Mouse (Mus musculus): ENCODE measurements around the gene Etv6. TPM values are rescaled to one million over a fixed set of nuclear protein-coding genes. Genes with fewer than 3 reads are reported as not detected.

Gene Etv6
- total RNA-seq, 4 experiments from 2014 or later, result 13.3 to 16.1 (median 15.1) TPM

DNA sequence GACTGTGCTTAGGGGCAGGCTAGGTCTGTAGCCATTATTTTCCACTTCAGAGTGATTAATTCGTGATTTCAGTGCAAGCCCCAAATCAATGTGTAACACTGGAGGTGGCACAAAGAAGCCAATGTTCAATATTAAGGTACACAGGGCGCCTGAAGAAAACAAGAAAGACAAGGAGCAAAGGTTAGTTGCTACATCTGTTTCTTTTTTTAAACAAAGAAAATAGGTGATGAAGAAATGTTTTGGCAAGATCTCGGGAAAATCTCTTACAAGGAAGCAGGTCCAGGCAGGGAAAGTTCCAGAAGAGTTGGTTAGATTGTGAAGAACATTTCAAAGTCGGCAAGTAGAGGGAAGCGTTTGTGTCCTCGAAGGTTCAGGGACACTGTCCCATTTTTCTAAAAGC, 39.5 kb downstream of the Etv6 start:
- no peak for DNase-seq (ENCODE audit: low spot score in 2 of 2)

DNA sequence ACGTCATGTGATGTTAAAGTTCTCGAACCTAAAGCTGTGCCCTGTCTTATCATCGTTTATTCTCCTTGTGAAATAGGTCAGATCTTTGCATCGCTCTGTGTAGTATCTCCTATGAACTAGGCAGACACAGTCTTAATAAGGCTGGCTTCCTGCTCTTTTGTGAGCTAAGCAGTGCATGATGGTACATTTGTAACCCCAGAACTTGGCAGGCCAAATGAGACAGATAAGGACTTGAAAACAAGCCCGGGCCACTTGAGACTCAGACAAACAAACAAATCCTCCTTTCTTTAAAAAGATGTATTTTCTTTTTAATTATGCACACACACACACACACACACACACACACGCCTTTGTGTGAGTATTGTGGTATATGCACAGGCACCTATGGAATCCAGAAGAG, 42.5 kb downstream of the Etv6 start:
- DNase-seq (ENCODE audit: low spot score in 2 of 2), result no peak

DNA sequence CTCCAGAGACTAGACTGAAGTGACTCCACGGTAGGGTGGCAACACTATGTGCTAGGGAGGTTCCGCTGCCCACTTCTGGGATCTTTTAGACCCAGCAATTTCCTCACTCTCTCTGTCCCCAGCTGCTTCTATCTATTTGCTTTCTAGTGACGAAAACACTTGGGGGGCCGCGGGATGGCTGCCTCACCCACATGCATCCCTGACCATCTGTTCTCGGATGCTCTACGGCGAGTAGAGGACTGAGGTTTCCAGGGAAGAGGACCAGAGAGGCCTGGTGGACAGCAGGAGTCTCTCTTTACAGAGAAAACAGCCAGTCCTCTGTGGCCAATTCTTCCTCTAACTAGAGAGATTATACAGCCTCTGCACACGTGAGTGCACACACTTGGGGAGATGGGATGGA, 43.6 kb downstream of the Etv6 start:
- peak in 1 of 2 experiments; percentile 67 for DNase-seq (ENCODE audit: low spot score in 2 of 2)

DNA sequence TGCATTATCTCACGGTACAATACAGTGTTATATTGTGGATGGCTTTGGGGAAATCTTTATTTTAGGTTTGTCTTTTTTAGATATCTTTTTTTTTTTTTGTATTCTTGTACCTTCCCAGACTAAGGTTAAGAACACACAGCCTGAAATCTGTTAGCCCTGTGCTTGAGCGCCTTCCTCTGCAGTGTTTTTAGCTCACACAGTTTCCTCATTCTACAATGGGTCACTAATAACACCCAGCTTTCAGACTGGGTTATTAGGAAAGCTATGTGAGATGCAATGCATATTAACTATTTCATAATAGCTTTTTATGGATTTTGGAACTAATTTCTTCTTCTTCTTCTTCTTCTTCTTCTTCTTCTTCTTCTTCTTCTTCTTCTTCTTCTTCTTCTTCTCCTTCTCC, 44.1 kb downstream of the Etv6 start:
- DNase-seq (ENCODE audit: low spot score in 2 of 2), result no peak

DNA sequence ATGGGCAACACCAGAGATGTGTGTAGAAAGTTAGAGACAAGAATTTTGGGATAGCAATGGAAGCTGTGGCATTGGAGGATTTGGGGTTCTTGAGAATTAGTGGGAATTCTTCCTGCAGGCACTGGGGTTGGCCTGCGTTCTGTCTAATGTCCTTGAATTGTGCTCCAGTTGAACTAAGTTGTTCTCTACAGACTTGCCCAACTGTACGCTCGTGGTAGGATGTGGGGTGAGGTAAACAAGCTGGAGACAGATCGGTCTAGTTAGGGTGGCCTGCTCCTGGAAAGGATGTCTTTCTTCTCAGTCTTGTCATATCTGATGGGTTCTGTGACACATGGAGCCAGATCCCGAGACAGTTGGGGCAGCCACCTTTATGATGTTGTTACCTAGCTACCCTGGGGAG, 45.4 kb downstream of the Etv6 start:
- no peak for DNase-seq (ENCODE audit: low spot score in 2 of 2)

DNA sequence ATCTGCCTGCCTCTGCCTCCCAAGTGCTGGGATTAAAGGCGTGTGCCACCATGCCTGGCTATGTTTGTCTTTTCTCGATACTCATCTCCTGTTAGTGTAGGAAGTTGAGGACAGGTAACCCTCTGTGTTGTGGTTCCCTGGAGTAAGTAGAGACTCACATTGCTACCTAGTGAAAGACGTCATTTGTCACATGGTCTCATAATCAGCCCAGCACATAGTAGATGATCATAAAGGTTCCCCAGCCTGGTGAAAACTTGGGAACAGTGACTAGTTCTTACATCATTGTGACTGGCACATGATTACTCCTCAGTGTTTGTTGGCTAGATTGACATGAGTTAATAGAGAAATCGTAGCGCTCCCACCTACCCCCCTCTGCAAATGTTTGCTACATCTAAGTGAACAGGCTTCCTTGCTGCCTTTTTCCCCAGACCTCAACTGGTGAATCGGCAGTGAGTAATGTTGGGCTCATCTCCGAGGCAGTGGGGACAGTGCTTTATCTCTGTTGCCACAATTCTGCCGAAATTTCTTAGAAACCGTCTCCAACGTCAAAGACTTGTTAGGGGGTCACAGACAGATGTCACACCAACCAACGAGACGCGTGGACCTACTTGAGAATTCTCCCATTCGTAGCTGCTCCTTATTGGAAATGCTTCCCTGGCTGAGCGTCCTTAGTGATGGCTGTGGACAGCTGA, 46.9 kb downstream of the Etv6 start:
- DNase-seq (ENCODE audit: low spot score in 2 of 2), result no peak

DNA sequence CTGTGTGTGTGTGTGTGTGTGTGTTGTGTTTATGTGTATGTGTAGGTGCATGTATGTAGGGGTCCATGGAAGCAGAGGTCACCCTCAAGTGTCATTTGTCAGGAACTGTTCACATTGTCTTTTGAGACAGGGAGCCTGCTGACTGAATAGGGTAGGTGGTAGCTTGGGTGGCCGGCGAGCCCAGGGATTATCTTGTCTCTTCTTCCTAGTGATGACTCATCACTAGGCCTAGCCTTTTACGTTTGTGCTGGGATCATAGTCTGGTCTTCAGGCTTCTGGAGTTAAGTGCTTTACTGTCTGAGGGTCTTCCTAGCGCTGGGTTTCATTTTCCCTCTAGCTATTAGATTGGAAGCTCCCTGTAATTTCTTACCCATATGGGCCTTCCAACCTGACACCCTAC, 47.9 kb downstream of the Etv6 start:
- DNase-seq (ENCODE audit: low spot score in 2 of 2), result no peak

DNA sequence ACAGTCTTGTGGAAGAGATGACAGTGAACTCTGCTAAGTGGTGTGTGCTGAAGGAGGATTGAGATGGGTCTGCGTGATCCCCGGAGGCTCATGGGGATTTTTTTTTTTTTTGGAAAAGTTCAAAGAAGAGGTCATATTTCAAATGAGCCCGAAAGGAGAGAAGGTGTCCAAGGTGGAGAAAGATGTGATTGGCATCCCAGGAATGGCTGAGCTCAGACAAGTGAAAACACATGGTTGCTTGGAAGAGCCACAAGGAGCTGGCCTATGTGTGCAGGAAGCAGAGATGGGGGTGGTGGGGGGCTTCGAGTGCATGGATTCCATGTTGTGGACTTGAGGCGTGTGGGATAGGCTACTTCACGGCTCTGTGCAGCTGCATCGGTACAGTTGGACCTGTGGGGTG, 50.9 kb downstream of the Etv6 start:
- DNase-seq (ENCODE audit: low spot score in 2 of 2), result no peak

DNA sequence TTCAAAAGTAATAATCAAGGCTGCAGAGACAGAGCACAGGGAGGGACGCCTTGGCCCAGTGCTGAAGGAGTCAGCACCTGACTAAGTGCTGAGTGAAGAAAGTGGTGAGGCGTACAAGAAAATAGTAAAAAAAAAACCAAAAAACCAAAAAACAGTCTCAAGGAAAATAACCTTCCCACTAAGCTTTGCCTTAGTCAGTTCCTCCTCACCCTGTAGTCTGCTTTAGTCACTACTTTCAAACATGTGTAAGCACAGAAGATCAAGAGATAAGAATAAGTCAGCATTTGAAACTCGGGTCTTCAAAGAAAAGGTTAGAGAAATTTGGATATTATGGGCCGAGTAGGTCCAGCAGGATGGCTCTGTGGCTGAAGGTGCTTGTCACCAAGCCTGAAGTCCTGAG, 52.2 kb downstream of the Etv6 start:
- DNase-seq (ENCODE audit: low spot score in 2 of 2), result no peak

DNA sequence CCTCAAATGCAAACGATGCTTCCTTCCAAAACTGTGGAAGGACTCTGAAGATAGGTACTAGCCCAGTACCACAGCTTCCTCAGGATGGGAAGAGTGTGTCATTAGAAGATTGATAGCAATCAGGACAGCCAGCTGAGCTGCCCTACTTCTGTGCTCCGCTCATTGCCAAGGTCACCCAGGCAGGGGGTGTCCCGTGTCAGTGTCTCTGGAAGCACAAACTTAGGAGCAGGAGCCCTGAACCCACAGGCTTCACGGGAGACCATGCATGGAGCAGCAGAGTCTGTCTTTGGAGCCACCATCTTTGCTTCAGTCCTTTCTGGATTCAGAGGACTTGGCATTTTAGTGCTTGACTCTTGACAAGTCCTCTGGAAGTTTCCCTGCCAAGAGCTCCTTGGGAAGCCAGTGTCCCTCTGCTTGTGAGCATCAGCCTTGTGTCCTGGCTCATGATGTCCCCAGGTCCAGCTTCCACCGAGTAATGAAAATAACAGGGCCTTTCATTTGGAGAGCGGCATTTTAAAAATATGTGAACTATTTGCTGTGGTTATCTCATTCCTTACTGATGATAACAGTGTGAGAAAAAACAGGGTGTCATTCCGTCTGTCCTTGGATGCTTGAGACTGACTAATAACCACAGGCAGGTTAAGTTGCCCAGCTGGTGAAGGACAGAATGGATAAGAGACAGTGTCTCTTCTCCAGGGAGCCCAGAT, 54.3 kb downstream of the Etv6 start:
- DNase-seq (ENCODE audit: low spot score in 2 of 2), result no peak

DNA sequence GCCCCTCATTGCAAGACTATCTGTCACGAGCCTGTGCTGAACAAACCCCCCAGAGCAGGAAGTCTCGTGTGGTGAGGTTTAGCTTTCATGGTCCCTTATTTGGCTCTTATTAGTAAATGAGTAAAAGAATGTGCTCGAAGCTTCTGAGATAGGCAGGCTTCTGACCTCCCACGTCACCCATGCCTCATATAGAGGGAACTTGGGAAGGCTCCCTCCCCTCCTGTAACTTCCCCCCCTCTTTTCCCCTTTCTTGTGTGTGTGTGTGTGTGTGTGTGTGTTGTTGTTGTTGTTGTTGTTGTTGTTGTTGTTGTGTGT, 54.8 kb downstream of the Etv6 start:
- no peak for DNase-seq (ENCODE audit: low spot score in 2 of 2)

DNA sequence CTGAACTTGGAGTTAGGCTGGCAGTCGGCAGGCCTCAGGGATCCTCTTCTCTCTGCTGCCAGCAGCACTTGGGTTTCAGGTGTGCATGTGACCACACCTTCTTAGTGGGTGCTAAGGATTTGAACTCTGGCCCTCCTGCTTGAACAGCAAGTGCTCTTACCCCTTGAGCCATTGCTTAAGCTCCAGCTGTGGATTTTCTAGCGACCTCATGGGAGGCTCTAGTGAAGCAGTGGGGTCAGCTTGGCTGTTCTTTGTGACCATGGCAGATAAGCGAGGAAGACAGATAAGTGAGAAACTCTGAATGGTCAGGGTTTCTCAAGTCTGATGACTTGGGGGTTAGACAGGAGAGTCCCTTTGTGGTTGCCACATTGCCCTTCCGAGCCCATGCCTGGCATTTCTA, 55.4 kb downstream of the Etv6 start:
- no peak for DNase-seq (ENCODE audit: low spot score in 2 of 2)

DNA sequence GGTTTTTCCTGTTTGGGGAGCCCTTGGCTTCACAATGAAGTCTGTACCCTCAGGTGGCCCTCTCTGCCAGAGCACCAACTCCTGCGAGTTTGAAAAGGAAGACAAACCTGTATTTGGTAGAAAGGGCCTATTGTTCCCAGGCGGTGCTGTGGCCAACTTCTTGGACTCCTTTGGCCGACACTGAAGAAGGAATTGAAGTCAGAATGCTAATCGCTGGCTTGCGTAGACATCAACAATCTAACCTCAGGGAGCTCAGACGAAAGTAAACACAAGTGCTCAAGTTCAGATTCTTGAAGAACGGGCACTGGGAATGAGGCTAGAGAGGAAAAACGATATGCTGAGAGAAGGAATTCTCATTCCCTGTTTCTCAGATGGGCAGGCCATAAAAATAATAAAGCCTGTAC, 55.9 kb downstream of the Etv6 start:
- DNase-seq (ENCODE audit: low spot score in 2 of 2), result no peak

DNA sequence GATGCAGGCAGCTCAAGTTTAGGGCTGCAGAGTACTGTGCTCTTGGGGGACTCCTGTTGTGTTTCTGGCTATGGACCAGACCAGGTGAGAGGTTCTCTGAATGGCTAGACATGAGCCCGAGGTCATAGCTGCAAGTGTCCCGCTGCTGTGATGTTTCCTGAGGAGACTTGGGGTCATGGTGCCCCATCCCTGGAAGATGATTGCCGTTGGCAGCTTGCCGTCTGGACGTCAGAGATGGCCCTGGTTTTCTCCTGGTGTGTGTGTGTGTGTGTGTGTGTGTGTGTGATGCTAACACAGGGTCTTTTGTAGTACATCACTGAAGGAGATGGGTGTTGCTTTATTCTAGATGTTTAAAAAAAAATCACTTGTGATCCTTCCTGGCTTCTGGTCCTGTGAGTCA, 58.6 kb downstream of the Etv6 start:
- no peak for DNase-seq (ENCODE audit: low spot score in 2 of 2)

DNA sequence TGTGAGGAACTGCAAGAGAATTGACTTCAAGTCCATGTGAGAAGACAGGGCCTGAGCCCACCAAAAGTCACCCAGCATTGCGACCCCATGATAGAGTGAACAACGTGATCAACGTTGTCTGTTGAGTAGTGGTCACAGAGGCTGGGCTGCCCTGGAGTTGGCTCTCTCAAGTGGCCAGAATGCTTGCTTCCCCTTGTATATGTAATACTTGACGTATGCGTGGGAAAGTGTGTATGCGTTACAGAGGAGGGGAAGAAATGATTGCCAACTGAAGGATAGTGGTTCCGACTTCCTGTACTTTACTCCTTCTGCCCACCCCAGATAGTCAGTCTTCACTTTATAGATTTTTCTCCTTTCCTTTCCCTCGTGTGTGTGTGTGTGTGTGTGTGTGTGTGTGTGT, 59.1 kb downstream of the Etv6 start:
- no peak for DNase-seq (ENCODE audit: low spot score in 2 of 2)

DNA sequence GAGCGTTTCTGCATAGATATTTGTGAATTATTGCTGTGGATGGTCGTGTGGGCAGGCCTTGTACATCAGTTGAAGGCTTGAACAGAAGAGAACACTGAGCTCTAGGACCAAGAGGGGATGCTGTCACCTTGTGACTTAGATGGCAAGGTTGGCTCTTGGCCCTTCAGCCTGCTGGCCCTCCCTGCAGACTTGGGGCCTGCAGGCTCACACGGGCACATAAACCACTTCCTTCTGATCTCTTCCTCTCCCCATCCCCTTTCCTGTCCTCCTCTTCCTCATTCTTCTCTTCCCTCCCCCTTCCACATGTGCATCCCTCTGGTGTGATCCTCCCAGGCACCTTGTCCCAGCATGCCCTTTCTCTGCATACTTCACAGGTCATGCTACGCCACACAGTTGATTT, 60.1 kb downstream of the Etv6 start:
- DNase-seq (ENCODE audit: low spot score in 2 of 2), result no peak

DNA sequence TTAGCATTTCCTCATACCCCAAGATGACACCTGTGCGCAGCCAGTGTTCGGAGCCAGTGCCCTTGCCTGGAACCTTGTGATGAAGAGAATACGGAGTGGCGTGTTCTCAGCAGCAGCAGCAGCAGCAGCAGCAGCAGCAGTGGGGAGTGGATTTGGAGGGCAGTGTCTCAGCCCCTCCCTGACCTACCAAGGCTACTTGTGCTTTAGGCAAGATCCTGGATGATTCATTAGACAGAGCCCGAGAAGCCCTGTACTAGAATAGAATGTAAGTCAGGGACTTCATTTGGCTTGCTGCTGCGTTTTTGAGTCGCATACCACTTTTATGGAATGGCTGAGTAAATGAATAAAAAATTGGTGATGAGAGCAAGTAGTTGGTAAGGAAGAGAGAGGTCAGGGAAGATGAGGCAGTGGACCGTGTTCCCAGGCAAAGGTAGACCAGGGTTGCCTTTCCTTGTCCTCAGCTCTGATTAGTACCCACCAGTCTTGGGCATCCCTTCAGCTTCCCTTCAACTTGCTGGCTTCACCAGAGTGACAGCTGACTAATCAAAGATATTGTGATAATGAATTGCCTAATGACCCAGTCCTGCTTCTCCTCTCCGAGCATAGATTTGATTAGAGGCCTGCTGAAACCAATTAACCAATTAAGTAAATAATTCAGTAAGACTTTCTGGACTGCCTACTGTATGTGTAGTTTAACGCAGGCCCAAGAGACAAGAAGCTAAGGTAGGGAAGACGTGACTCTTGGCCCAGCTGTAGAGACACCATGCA, 64.7 kb downstream of the Etv6 start:
- DNase-seq (ENCODE audit: low spot score in 2 of 2), result no peak

DNA sequence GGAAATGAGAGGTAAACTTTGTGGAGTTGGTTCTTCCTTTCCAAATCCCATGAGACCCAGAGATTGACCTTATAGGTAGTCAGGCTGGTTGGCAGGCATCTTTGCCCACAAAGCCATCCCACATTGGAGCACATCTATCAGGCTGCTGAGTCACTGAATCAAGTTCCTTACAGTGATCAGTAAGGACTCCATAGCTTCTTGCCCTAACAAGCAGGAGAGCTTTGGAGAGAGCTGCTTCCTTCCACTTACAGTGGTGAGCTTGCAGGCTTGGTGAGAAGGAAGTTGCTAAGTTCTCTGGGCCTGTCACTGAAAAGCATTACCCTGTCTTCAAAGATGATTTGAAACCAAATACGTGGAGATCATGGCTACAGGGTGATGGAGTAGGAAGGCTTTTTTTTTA, 66.9 kb downstream of the Etv6 start:
- DNase-seq (ENCODE audit: low spot score in 2 of 2), result no peak

DNA sequence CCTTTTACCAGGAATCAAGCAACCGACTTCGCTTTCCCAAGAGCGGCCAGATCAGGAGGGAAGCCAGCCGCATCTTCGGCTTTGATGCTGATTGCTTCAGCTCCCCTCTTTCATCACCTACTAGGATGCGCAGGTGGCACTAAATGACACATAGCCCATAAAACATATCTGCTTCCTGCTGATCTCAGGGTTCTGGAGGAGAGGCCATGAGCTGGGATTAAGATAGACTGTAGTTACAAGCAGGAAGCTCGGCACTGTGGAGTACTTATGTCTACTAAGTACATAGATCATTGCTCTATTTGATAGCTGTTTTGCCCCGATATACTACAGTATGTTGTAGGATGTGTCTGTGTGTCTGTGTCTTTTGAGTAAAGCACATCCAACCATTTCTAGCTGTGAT, 68.0 kb downstream of the Etv6 start:
- DNase-seq (ENCODE audit: low spot score in 2 of 2), result no peak

DNA sequence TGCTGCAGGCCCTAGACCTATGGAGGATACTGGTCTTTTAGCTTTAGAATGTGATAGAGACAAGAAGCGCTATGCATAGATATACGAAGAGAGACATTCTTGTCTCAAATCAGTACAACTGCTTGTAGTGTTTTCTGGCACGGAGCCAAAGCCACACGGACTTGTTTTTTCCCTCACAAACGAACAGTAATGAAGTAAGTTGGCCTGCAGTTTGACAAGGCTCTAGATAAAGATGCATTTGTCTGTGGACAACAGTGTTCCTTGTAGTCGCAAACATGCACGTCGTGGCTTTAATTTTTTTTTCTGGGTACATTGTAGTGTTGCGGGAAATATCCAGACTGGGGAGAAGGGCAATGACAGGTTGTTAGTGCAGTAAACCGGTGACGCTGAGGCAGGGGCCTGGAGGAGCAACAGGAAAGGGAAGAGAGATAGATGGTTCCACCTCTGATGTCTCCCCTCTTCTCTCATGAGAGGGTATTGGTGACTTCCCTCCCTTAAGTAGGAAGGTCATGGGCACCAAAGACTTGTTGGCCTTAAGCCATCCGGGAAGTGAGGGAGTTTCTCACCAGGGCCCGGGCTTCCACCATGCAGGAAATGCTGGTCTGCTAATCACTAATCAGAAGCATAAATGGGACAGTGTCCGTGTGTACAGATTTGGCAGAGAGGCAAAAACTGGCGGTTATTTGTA, 70.2 kb downstream of the Etv6 start:
- DNase-seq (ENCODE audit: low spot score in 2 of 2), result no peak

DNA sequence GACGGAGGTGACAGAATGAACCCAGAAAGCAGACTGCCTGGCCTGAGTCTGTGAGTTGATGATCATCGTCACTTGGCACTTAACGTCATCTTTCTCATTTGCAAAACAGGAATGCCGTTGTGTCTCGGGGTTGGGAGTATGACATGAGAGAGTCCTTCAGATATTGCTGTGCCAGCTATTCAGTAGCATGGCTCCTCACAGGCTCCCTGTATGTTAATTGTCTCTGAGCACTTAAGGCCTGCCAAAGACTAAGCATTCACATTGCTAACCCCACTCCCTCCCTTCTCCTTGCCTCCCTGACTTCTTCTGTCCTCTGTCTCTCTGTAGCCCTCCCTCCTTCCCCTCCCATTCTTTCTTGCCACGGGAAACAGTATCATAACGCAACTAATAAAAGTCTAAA, 72.2 kb downstream of the Etv6 start:
- DNase-seq (ENCODE audit: low spot score in 2 of 2), result no peak

DNA sequence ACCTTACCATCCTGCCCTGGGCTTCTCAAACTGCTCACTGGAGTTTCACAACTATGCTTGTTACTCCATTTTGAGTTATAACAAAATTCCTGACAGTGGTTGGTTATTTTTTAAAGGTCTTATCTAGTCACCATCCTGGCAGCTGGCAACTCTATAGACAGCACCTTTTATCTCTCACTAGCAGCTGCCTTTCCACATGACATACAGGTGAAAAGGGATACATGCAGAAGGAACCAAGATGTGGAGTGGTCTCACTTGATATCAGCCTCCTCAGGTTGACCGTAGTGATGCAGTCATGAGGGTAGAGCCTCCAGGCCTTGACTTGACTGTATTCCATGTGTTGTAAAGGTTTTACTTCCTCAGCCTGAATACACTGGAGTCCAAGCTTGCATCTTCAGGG, 74.2 kb downstream of the Etv6 start:
- DNase-seq (ENCODE audit: low spot score in 2 of 2), result no peak
